Mouse (Mus musculus) left cerebral cortex, adult 2 months (tissue): ENCODE measurements around the gene Polg2. TPM values are rescaled to one million over a fixed set of nuclear protein-coding genes. Genes with fewer than 3 reads are reported as not detected.
"Not testable (repeated sequence)": the region's sequence is repeated elsewhere in the genome, so short reads cannot be mapped to it uniquely, and the experiment has no call there.

Source experiments
- DNase-seq, 2 experiments: peaks; one replicate each; pipeline ENCODE4 v3.0.0; 2021 to 2022; ENCODE audit warnings: low spot score in 2 of 2, mixed read lengths in 1 of 2; ENCODE audit errors: extremely low spot score in 1 of 2
- H3K27ac ChIP-seq: fragments of 200-600 bp; 2 replicates; pipeline ENCODE4 v1.8.1; 2022
- H3K4me3 ChIP-seq: fragments of 200-600 bp; 2 replicates; pipeline ENCODE4 v1.8.1; 2022
- CTCF ChIP-seq: fragments of 200-600 bp; IDR thresholded peaks from 2 replicates; pipeline ENCODE4 v1.8.1; 2022; ENCODE audit warnings: antibody characterized with exemption, mild to moderate bottlenecking, moderate library complexity
- intact Hi-C: fragments of 180-260 bp; cut with DNase I; formaldehyde crosslinking; loops from one replicate; pipeline ENCODE4 v1.15.1; 2025
- total RNA-seq, 2 experiments: library from RNA; stranded (reverse); gene quantifications; 2 replicates each; pipeline ENCODE4 v1.2.3; 2021

Gene Polg2
- total RNA-seq, 2 experiments from 2014 or later = 3.2 to 4.2 TPM

- intact Hi-C loops = no loop called here
- DNase-seq = no peak
- H3K27ac ChIP-seq = no peak overlapping the region
- no peak overlapping the region for H3K4me3 ChIP-seq
- no peak for TF ChIP-seq CTCF
These were observed 27.2 kb downstream of the Polg2 start for GRCm38 (mm10) chr11:106752103-106752502.

GRCm38 (mm10) chr11:106751039-106752018 lies 28.0 kb downstream of the Polg2 start, which contains the start of gene Milr1:
Gene Milr1 (plus strand): TSS chr11:106751226.
- Histone ChIP-seq H3K27ac (no peak within 1 kb of the TSS), H3K4me3 (no peak within 1 kb of the TSS)
- no peak for TF ChIP-seq CTCF
- intact Hi-C loops = no loop called here
- DNase-seq = no peak

DNA sequence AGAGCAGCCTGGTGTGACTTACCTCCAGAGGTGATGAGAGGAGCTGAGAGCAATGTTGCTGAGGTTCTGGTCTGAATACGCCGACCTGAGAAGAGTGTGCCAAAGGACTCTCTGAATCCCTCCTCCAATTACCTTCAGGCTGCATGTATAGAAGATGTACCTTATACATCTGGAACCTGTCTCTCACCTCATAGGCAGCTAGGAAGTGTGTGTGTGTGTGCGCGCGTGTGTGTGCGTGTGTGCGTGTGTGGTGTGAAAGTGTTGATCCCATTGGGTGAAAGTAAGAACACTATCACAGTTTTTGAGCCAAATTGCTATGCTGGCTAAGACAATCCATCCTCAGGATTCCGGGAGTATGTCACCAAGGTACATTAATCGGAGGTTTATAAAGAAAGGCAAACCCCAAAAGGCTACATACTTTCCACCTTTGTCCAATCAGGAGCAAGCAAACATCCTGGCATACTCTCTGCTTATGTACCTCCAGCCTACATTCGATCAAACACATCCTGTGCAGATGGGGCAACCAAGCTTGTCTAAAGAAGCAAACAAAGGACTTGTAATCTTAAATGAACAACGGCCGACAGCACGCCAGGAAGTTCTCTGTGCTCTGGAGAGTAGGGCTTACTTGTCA lies 29.1 kb downstream of the Polg2 start, which contains the start of gene Pecam1:
Gene Pecam1 (minus strand): TSS at position 508 of the 631 bp plus-strand sequence.
- Histone ChIP-seq H3K27ac (no peak within 1 kb of the TSS), H3K4me3 (no peak within 1 kb of the TSS)
- no peak for DNase-seq
- intact Hi-C loops = no loop called here
- TF ChIP-seq CTCF = no peak

- DNase-seq, H3K4me3 ChIP-seq, H3K27ac ChIP-seq: not testable (repeated sequence)
- intact Hi-C loops = loop anchor here (10.0 kb wide), 2 partner anchors 245 to 335 kb away; no protein-coding TSS in a partner anchor
These were observed 29.7 kb downstream of the Polg2 start for GRCm38 (mm10) chr11:106749557-106750120.

DNA sequence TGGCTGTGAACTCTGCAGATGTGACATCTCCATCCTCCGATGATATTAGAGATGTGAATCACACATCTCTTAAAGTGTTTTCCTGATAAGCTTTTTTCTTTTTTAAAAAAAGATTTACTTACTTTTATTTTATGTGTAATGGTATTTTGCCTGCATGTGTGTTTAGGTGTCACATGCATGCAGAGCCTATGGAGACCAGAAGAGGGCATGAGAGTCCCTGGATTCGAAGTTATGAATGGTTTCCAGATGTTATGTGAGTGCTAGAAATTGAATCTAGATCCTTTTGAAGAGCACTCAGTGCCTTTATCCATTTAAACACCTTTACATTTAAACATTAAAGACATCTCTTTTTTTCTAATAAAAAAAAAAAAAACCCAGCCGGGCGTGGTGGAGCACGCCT lies 34.4 kb downstream of the Polg2 start:
- peak; percentile 24 for TF ChIP-seq CTCF
- DNase-seq = no peak
- intact Hi-C loops = loop anchor here (10.0 kb wide), 2 partner anchors 240 to 330 kb away; no protein-coding TSS in a partner anchor
- H3K27ac ChIP-seq = no peak overlapping the region
- H3K4me3 ChIP-seq = no peak overlapping the region

- H3K27ac ChIP-seq = no peak overlapping the region
- no peak overlapping the region for H3K4me3 ChIP-seq
- peak; percentile 70 for TF ChIP-seq CTCF
- intact Hi-C loops = loop anchor here (1.0 to 10.0 kb wide), 3 partner anchors 94 to 328 kb away; no protein-coding TSS in a partner anchor
- no peak for DNase-seq
These were observed 36.9 kb downstream of the Polg2 start for GRCm38 (mm10) chr11:106742388-106742841.

DNA sequence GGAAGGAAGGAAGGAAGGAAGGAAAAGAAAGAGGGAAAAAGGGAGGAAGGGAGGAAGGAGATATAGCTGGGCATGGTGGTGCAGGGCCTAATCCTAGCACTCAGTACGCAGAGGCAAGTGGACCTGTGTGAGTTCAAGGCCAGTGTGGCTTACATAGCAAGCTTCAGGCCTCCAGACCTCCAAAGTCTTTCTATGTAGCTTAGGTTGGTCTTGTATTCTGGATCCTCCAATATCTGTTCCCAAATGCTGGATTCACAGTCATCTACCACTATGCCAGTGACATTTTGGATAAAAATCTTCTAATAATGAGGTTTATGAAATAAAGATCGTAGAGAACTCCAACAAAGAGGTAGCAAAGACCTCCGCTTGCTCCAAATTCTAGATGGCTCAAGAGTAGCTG lies 37.5 kb downstream of the Polg2 start:
- Histone ChIP-seq H3K4me3 (no peak overlapping the region), H3K27ac (no peak overlapping the region)
- intact Hi-C loops = loop anchor here (1.0 to 10.0 kb wide), 3 partner anchors 94 to 327 kb away; no protein-coding TSS in a partner anchor
- no peak for TF ChIP-seq CTCF
- no peak for DNase-seq

GRCm38 (mm10) chr11:106741232-106741631 lies 38.1 kb downstream of the Polg2 start:
- intact Hi-C loops = loop anchor here (10.0 kb wide), 2 partner anchors 236 to 326 kb away; no protein-coding TSS in a partner anchor
- no peak for TF ChIP-seq CTCF
- H3K27ac ChIP-seq = no peak overlapping the region
- no peak for DNase-seq
- H3K4me3 ChIP-seq = no peak overlapping the region

- not testable (repeated sequence) for H3K4me3 ChIP-seq, DNase-seq, H3K27ac ChIP-seq
- intact Hi-C loops = loop anchor here (10.0 kb wide), 2 partner anchors 236 to 326 kb away; no protein-coding TSS in a partner anchor
These were observed 38.6 kb downstream of the Polg2 start for GRCm38 (mm10) chr11:106740724-106741123.

DNA sequence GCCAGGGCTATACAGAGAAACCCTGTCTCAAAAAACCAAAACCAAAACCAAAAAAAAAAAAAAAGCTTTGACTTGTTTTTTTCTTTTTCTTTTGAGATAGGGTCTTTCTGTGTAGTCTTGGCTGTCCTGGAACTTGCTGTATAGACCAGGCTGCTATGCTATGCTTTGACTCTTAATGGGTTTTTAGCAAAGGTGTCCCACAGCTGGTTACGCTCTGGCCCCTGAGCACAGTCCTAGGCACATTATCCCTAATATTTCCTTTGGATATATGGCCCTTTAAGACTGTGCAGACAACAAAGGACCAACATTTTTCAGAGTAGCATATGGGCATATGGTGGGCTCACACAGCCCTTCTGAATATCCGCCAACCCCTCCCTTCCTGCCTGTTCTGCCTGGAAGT lies 40.2 kb downstream of the Polg2 start:
- DNase-seq = no peak
- H3K4me3 ChIP-seq = no peak overlapping the region
- intact Hi-C loops = no loop called here
- no peak overlapping the region for H3K27ac ChIP-seq
- TF ChIP-seq CTCF = no peak

GRCm38 (mm10) chr11:106737178-106737621 lies 42.1 kb downstream of the Polg2 start:
- intact Hi-C loops = no loop called here

More at GRCm38 (mm10) chr11:106737178-106737621, 42.1 kb downstream of the Polg2 start:
- H3K27ac ChIP-seq = peak overlapping the region; percentile 48
- no peak for TF ChIP-seq CTCF
- no peak overlapping the region for H3K4me3 ChIP-seq
- peak; percentile 28 to 32 for DNase-seq
